17 mouse cellular contexts compared by ENCODE assay signal in the genomic region with DNA sequence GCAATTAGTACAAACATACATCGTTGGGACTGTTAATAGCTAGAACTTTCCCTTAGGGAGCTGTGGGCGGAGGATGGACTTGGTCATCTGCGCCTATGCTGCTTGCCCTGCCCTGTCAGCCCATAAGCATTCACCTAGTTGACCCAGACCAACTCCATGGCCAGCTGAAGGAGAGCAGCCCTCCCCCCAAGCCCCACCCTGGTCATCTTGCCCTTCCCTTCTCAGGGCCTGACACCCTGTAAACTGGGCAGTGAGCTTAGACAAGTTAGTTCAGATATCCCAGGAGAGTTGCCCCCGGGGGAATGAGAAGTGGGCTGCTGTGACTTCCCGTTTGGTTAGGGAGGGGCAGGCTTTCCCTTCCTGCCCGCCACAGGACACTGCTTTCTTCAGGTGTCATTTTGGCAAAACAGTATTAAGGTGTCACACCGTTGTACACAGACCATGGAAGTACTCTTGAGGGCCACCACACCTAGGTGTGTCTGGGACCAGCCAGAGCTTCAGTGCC. TPM values are rescaled to one million over a fixed set of nuclear protein-coding genes. Genes with fewer than 3 reads are reported as not detected.
"Had no signal": no experiment of that assay in that cellular context is flagged by ENCODE, and none has a peak within 500 bp of the region (broad histone marks: within the 10 kb centered on the region; RNA-seq: fewer than 3 reads in every experiment).

No protein-coding gene starts in this region.

- ATAC-seq: midbrain, embryonic 16.5 days had no signal

- H3K27me3 ChIP-seq: limb, embryonic 13.5 days; liver, embryonic 15.5 days; neural tube, embryonic 12.5 days had no signal

- H3K9ac ChIP-seq: limb, embryonic 13.5 days; liver, embryonic 15.5 days; lung, embryonic 14.5 days; neural tube, embryonic 12.5 days had no signal

- H3K9me3 ChIP-seq: limb, embryonic 13.5 days; liver, embryonic 15.5 days; megakaryocyte, embryonic 14.5 days; neural tube, embryonic 12.5 days had no signal

- H3K4me3 ChIP-seq: limb, embryonic 13.5 days; liver, embryonic 15.5 days; megakaryocyte, embryonic 14.5 days; neural tube, embryonic 12.5 days had no signal

- H3K27ac ChIP-seq: limb, embryonic 13.5 days; liver, embryonic 15.5 days; macrophage; neural tube, embryonic 12.5 days; stomach, postnatal 0 days had no signal

- H3K4me1 ChIP-seq: limb, embryonic 13.5 days; liver, embryonic 15.5 days; neural tube, embryonic 12.5 days had no signal

- H3K4me2 ChIP-seq: limb, embryonic 13.5 days; liver, embryonic 11.5 days; liver, embryonic 15.5 days; lung, embryonic 14.5 days; neural tube, embryonic 12.5 days had no signal

- DNase-seq: kidney, adult 11 months; kidney, postnatal 14 days; left cerebral cortex, postnatal 4 days; lung, embryonic 14.5 days; lung, postnatal 10 days; retina, postnatal 1 day; right cerebral cortex, postnatal 4 days; thymus, postnatal 4 days had no signal

RNA-seq across cellular contexts. Expression of gene Il1r2, which starts 46.7 kb away (rescaled TPM):
- polyA plus RNA-seq: kidney, embryonic 14.5 days had no signal
